Mouse (Mus musculus): ENCODE data around the gene Ttc21a. TPM values are rescaled to one million over a fixed set of nuclear protein-coding genes. Genes with fewer than 3 reads are reported as not detected.

Gene Ttc21a
- total RNA-seq (2021) (under 1 TPM in 1 of 2 experiments, not detected in 1; 0.17 TPM), polyA plus RNA-seq (2012; rRNA removed) (0.04 TPM in 2 replicates)
- long read RNA-seq, partial matches to known transcripts: 1 of 1 reads
- long read RNA-seq, other reads (novel, unspliced or antisense): 0 of 1 reads

- DNase-seq: peak; percentile 96
These were observed at the start of gene Ttc21a, which contains the start of gene Gorasp1 for GRCm38 (mm10) chr9:119937005-119937773. Gene Ttc21a (plus strand): TSS chr9:119937606. Gene Gorasp1 (minus strand): TSS chr9:119937565.

- no peak for DNase-seq
These were observed 48.6 kb upstream of the Ttc21a start for GRCm38 (mm10) chr9:119888843-119889246.

GRCm38 (mm10) chr9:119889446-119889845 is 48.0 kb upstream of the Ttc21a start:
- DNase-seq: no peak

- DNase-seq: no peak
These were observed 46.7 kb upstream of the Ttc21a start for GRCm38 (mm10) chr9:119890692-119891091.

- no peak for DNase-seq
These were observed 43.5 kb upstream of the Ttc21a start for GRCm38 (mm10) chr9:119893881-119894280.

- DNase-seq: peak; percentile 97
These were observed 42.9 kb upstream of the Ttc21a start, which contains the start of gene Wdr48 for GRCm38 (mm10) chr9:119894339-119895009. Gene Wdr48 (plus strand): TSS chr9:119894878.

- no peak for DNase-seq
These were observed 42.2 kb upstream of the Ttc21a start for GRCm38 (mm10) chr9:119895040-119895721.

GRCm38 (mm10) chr9:119899446-119899845 is 38.0 kb upstream of the Ttc21a start:
- DNase-seq: no peak

- DNase-seq: no peak
These were observed 34.8 kb upstream of the Ttc21a start for GRCm38 (mm10) chr9:119902410-119903151.

GRCm38 (mm10) chr9:119908708-119909107 is 28.7 kb upstream of the Ttc21a start:
- DNase-seq: no peak

GRCm38 (mm10) chr9:119909931-119910330 is 27.5 kb upstream of the Ttc21a start:
- no peak for DNase-seq

- DNase-seq: no peak
These were observed 24.1 kb upstream of the Ttc21a start for GRCm38 (mm10) chr9:119913087-119913838.

- DNase-seq: no peak
These were observed 17.5 kb upstream of the Ttc21a start for GRCm38 (mm10) chr9:119919858-119920257.

GRCm38 (mm10) chr9:119923462-119923861 is 13.9 kb upstream of the Ttc21a start:
- DNase-seq: no peak

GRCm38 (mm10) chr9:119925120-119925657 is 12.2 kb upstream of the Ttc21a start:
- DNase-seq: peak; percentile 40

GRCm38 (mm10) chr9:119925729-119926128 is 11.7 kb upstream of the Ttc21a start:
- peak; percentile 38 for DNase-seq

GRCm38 (mm10) chr9:119926497-119926896 is 10.9 kb upstream of the Ttc21a start:
- DNase-seq: no peak

- peak; percentile 50 for DNase-seq
These were observed 5.0 kb upstream of the Ttc21a start for GRCm38 (mm10) chr9:119932358-119932757.

- DNase-seq: no peak
These were observed 3.7 kb upstream of the Ttc21a start for GRCm38 (mm10) chr9:119933675-119934074.

GRCm38 (mm10) chr9:119938496-119938895 is 1.1 kb downstream of the Ttc21a start:
- DNase-seq: no peak

- no peak for DNase-seq
These were observed 2.2 kb downstream of the Ttc21a start for GRCm38 (mm10) chr9:119939646-119940045.

All from adrenal gland, adult 2 months (tissue).